Mouse (Mus musculus) v-Abl transformed pro-B cells (cell line): ENCODE measurements around the gene Slc4a4.

Experiments
- in situ Hi-C, 2 experiments: fragments of 400-800 bp; cut with MboI; formaldehyde crosslinking; loops; one replicate each; pipeline ENCODE4 v1.15.1; 2025; ENCODE audit not compliant: unreplicated experiment in 2 of 2

The Slc4a4 gene

DNA sequence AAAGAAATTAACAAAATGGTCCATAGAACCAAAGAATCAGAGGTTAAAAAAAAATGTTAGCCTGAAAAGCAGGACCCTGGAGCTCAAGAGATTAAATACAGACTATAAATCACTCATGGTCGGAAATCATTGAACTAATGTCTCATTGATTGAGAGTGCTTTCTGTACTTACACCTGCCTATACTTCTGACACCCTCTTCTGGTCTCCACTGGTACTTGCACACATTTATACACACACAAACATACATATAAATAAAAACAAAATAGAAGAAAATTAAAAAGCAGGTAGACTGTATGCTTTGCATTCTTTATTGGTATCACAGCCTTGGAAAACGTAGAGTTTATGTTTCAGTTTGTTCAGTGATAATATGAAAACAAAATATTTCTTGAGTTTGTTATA, 341.3 kb downstream of the Slc4a4 start:
- in situ Hi-C loops, result loop anchor here in 1 of 2 experiments (10.0 kb wide), 1 partner anchor 423 kb away; no protein-coding TSS in a partner anchor

DNA sequence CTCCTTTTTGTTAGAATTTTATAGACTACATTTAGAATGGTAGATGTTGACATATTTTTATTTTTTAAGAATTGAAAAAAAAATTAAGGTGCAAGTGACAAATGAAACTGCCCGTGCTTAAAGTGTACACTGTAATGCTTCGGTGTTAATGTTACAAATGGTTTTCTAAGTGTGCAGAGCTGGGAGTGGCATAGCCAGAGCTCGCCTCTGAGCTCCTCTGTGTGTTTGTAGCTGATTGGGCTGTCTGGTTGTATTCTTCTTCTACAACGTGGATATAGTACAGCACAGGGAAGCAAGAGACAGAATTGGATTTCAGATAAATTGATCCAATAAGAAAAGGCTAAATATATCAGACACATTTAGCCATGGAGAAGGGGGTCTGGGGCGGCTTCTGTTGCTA, 343.0 kb downstream of the Slc4a4 start:
- in situ Hi-C loops, result loop anchor here in 1 of 2 experiments (10.0 kb wide), 1 partner anchor 425 kb away; no protein-coding TSS in a partner anchor

DNA sequence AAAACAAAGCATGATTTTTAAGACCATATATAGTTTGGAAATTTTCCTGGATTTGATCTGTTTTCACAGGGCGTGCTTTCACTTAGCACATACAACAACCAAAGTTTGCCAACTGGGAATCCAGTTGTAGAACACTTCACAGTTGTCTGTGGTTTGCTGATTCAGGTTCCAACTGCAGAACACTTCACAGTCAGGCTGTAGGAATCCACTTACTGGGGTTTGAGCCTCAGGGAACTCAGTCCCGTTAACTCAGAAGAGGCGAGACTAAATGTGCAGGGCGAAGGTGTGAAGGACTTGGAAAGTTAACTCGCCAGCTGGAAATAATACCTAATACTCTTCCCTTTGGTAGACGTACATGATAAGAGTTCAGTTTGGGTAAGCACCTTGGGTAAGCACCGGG, 345.7 kb downstream of the Slc4a4 start:
- in situ Hi-C loops, result no loop called here

DNA sequence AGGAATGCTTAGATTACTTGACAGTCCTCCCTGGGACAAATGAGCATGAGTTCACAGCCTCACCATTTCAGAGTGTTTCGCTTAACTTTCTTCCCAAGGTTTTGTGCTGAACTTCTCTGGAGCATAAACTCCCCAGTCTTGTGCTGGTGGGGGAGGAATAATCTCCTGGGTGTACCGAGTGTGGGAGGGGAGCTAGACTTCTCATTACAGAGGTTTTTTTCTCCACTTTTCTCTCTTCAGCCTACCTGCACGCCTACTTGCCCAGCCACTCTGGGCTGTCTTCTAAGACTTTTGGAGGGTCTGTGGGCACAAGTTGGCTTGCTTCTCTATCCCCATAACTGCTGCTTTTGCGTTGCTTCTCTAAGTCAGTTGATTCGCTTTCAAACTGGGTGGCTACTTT, 365.2 kb downstream of the Slc4a4 start:
- in situ Hi-C loops, result no loop called here

DNA sequence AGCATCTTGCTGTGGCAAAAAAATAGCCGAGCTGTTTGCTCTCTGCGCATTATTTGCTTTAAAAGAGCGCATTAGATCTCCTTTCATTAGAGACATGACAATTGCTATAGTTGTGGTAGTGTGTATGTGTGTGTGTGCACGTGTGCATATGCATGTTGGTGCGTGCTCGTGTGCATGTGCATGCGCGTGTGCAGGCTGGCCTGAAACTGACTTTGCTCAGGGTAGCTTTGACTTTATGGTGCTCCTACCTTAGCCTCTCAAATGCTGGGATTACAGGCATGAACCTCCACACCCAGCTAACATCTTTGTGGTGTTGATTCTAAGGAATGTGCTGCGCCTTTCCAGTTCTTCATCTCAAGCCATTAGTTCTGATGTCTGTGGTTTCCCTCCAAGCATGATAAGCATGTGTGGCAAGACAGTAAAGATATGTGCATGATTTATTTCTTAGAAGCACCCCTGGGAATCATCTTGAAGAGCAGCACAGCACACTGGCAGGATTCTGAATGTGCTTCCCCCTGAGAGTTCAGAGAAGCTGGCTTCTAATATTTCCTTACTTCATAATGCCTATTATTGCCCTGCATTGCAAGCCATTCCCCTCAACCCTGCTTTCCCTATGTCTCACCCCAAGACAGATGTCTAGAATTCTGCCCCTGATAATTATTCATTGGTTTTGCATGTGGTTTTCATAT, 373.3 kb downstream of the Slc4a4 start:
- in situ Hi-C loops, result no loop called here

DNA sequence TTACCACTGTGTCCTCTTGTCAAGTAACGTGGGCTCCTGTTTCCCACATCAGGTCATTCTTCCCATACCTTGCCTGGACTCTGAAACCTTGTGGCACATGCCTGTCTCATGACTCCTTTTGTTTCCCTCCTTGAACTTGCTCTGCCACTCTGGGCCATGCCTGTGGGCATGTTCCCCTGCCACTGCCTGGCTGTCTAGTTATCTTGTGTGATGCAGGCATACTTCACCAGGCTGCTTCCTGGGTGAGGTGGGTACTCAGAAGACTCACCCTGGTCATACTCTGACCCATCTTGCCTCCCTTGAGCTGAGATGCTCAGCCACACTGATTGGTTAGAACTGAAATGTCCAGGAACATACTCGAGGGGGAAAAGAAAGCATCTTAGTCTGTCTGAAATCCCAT, 390.4 kb downstream of the Slc4a4 start:
- in situ Hi-C loops, result no loop called here

DNA sequence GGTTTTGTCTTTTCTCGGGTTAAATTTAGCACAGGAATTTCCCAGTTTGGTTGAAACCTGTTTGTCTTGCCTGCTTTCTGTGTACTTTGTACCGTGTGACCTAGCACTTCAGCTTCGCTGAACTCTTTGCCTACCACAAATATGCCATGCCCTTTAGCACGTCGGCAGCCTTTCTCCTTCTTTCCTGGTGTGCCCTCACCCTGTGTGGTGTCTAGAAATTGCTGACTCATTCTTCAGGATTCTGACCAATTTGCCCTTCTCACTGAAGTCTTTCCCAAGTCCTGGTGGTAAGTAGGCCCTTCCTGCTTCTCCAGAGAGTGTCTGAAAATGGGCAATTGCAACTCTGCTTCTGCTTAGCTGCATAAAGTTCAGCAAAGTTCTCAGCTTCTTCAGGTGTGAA, 391.0 kb downstream of the Slc4a4 start:
- in situ Hi-C loops, result no loop called here

DNA sequence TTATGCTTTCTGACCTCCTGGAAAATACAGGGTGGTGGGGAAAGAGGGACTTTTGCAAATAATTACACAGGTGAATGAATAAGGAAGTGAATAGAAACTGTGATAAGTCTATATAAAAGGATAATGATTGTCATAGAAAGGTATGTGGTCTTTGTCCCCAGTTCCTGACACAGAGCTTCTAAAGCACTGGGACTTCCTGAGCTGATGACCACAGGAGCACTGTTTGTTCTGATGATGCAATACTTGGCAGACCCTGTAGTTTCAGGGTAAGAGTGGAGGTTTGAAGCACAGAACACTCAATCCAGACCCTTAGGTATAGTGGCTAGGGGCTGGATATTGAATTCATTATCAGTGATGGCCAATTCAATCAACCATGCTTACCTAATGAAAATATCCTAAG, 391.7 kb downstream of the Slc4a4 start:
- in situ Hi-C loops, result no loop called here

DNA sequence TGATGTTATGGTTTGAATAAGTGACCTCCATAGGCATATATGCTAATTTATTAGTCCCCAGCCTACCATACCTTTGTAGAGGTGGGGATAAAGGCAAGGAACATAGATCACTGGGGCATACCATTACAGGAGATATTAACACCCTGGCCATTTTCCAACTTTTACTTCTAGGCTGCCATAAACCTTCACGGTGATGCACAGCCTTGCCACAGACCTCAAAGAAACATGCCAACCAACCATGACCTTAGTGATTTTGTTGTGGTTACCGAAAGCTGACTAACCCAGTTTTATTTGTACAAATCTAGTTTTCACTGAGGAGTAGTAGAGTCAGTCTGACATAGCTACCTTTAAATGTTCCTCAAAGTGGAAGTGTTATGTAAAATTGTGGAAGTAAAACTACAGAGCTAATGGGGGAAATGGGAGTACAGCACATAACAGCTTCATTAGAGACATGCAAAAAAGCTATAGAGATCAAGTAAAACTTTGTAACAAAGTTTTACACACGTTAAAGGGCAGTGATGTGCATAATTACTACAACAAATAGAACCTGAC, 393.8 kb downstream of the Slc4a4 start:
- in situ Hi-C loops, result no loop called here
